Mouse (Mus musculus): Measurements from ENCODE around the gene Nodal.

GRCm38 (mm10) chr10:61452645-61453044, 34.9 kb downstream of the Nodal start, which contains the start of gene Eif4ebp2:
- TF ChIP-seq CTCF (IDR thresholded peaks at IDR 0.05; ENCODE audit: control insufficient read depth, insufficient read depth, low read length) (no peak), POLR2A (IDR thresholded peaks at IDR 0.05; ENCODE audit: borderline replicate concordance, control insufficient read depth, low read depth, low read length) (peak; percentile 96)
